Mouse (Mus musculus): ENCODE results near the gene Pgam2.

DNA sequence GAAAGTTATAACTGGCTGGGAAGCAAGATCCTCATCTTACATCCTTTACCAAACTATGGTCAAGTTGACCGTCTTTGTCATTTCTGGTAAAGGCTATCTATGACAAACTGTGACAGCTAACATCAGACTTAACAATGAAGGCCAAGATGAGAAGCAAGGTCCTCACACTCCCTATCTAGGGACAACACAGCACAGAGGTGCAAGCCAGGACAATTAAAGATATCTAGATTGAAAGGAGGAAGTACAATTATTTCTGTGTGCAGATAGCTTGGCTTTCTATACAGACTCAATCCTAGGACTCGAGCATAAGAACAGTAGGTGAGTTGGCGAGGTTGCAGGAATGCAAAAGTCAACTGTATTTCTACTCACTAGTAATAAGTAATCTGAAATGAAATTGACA, 2.2 kb upstream of the Pgam2 start:
- no peak for TF ChIP-seq CTCF (IDR thresholded peaks at IDR 0.05; ENCODE audit: insufficient read depth, low read length)
- no peak for TF ChIP-seq POLR2A (IDR thresholded peaks at IDR 0.05; ENCODE audit: borderline replicate concordance, extremely low read depth, low read depth, low read length)
